Mouse (Mus musculus) C2C12 (cell line): ENCODE data around the gene Best2.

Experiments used
- CTCF ChIP-seq: IDR thresholded peaks from one replicate; pipeline ENCODE4 v1.5.1; 2011; ENCODE audit not compliant: control insufficient read depth, insufficient read depth, insufficient read length
- MYOG ChIP-seq: IDR thresholded peaks from one replicate; pipeline ENCODE4 v1.6.1; 2011; ENCODE audit not compliant: control insufficient read depth, insufficient read length; ENCODE audit errors: extremely low read depth
- USF1 ChIP-seq: IDR thresholded peaks from one replicate; pipeline ENCODE4 v1.6.1; 2011; ENCODE audit warnings: low read depth, mild to moderate bottlenecking, control low read depth, moderate library complexity

DNA sequence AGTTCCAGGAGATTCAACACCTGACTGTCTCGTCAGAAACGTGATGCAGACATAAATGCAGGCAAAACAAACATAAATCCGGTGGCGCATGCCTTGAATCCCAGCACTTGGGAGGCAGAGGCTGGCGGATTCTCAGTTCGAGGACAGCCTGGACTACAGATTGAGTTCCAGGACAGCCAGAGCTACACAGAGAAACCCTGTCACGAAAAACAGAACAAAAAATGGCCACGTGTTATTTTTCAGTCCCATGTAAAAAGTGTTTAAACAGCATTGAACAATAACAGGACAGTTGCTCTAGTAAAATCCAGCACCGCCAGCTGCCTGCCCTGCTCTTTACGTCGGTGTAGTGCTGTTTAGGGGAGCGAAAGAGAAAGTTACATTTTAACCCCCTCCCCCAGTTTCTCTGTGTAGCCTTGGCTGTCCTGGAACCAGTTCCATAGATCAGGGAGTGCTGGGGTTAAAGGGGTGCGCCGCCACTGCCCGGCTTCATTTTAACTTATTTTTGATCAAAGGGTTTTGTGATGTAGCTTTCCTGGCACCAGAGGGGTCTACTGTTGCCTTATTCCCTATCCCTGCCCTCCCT, 21.5 kb upstream of the Best2 start:
- TF ChIP-seq USF1 (no peak), CTCF (no peak), MYOG (no peak)
